Mouse (Mus musculus) forebrain, embryonic 16.5 days (tissue): ENCODE data around the gene S1pr3. TPM values are rescaled to one million over a fixed set of nuclear protein-coding genes. Genes with fewer than 3 reads are reported as not detected.

Source experiments
- ATAC-seq: fragments of 200-750 bp; cut with Nextera tagmentation; 2 replicates; pipeline ENCODE4 v1.8.0; 2017; ENCODE audit warnings: mild to moderate bottlenecking, moderate library complexity
- H3K27ac ChIP-seq: fragments of 300-500 bp; sonication (generic); 2 replicates; pipeline ENCODE4 v1.5.1; 2014; ENCODE audit warnings: low read length, control low read depth
- H3K27me3 ChIP-seq: fragments of 300-500 bp; sonication (generic); replicated peaks from 2 replicates; pipeline ENCODE4 v1.6.1; 2014; ENCODE audit warnings: low read length; ENCODE audit not compliant: control insufficient read depth, insufficient read depth
- H3K36me3 ChIP-seq: fragments of 300-500 bp; sonication (generic); 2 replicates; pipeline ENCODE4 v1.6.1; 2014; ENCODE audit not compliant: control insufficient read depth, insufficient read depth
- H3K4me1 ChIP-seq: fragments of 300-500 bp; sonication (generic); replicated peaks from 2 replicates; pipeline ENCODE4 v1.6.1; 2014; ENCODE audit warnings: low read length; ENCODE audit not compliant: control insufficient read depth, insufficient read depth
- H3K4me2 ChIP-seq: fragments of 300-500 bp; sonication (generic); 2 replicates; pipeline ENCODE4 v1.6.1; 2014; ENCODE audit warnings: mild to moderate bottlenecking, low read length, control low read depth
- H3K4me3 ChIP-seq: fragments of 300-500 bp; sonication (generic); replicated peaks from 2 replicates; pipeline ENCODE4 v1.5.1; 2014; ENCODE audit warnings: mild to moderate bottlenecking, low read length, control low read depth
- H3K9ac ChIP-seq: fragments of 300-500 bp; sonication (generic); replicated peaks from 2 replicates; pipeline ENCODE4 v1.6.1; 2014; ENCODE audit warnings: low read depth, low read length, control low read depth
- H3K9me3 ChIP-seq: fragments of 300-500 bp; sonication (generic); 2 replicates; pipeline ENCODE4 v1.6.1; 2016; ENCODE audit warnings: low read length; ENCODE audit not compliant: control insufficient read depth
- WGBS: fragments of 180-500 bp; shearing (Covaris S2); extraction: QIAGEN DNeasy Blood & Tissue Kit; methylation state at CpG from one replicate; pipeline ENCODE4 v1.1.7; 2014; 5-methylcytosine and 5-hydroxymethylcytosine counted together
- polyA plus RNA-seq: library from polyadenylated mRNA; unstranded; fragments of >200 nt; fragmentation: Nextera tagmentation; extraction: Ambion mirVana; gene quantifications from 2 replicates; pipeline ENCODE4 v1.2.1, GENCODE M21; 2015

S1pr3 gene
- polyA plus RNA-seq, 1 experiment from 2014 or later = 11.2 TPM

GRCm38 (mm10) chr13:51400186-51400719 lies 8.2 kb upstream of the S1pr3 start:
- ATAC-seq = peak; percentile 62
- Histone ChIP-seq H3K4me1 (peaks cover 8% of the 10 kb centered on the region), H3K9me3 (no peaks in the 10 kb centered on the region), H3K27me3 (no peaks in the 10 kb centered on the region), H3K36me3 (no peaks in the 10 kb centered on the region), H3K27ac (no peak overlapping the region), H3K9ac (peak overlapping the region; percentile 12), H3K4me2 (peak overlapping the region; percentile 55), H3K4me3 (peak overlapping the region; percentile 41)
- 39% methylated on average over 14 of the region's 14 CpGs for WGBS

- H3K4me2 ChIP-seq = peak overlapping the region; percentile 55
- no peaks in the 10 kb centered on the region for H3K36me3 ChIP-seq
- peak; percentile 66 for ATAC-seq
- H3K9ac ChIP-seq = peak overlapping the region; percentile 32
- no peaks in the 10 kb centered on the region for H3K27me3 ChIP-seq
- H3K27ac ChIP-seq = no peak overlapping the region
- H3K4me1 ChIP-seq = peaks cover 8% of the 10 kb centered on the region
- H3K9me3 ChIP-seq = no peaks in the 10 kb centered on the region
- peak overlapping the region; percentile 41 for H3K4me3 ChIP-seq
- 20% methylated on average over 20 of the region's 20 CpGs for whole genome bisulfite sequencing
Measured at GRCm38 (mm10) chr13:51400736-51401501, 7.5 kb upstream of the S1pr3 start.

GRCm38 (mm10) chr13:51404566-51404965 lies 3.9 kb upstream of the S1pr3 start:
- H3K4me1 ChIP-seq = peaks cover 26% of the 10 kb centered on the region
- no peak for ATAC-seq
- no peak overlapping the region for H3K4me2 ChIP-seq
- no peak overlapping the region for H3K4me3 ChIP-seq
- H3K27ac ChIP-seq = no peak overlapping the region
- 93% methylated on average over 4 of the region's 4 CpGs for WGBS
- H3K9ac ChIP-seq = no peak overlapping the region
- no peaks in the 10 kb centered on the region for H3K36me3 ChIP-seq
- H3K27me3 ChIP-seq = 0 out of 2 replicates have a peak, but pooled peaks cover 3% of the 10 kb centered on the region
- H3K9me3 ChIP-seq = no peaks in the 10 kb centered on the region

- 0 out of 2 replicates have a peak, but pooled peaks cover 4% of the 10 kb centered on the region for H3K27me3 ChIP-seq
- no peaks in the 10 kb centered on the region for H3K36me3 ChIP-seq
- no peak for ATAC-seq
- 96% methylated on average over 13 of the region's 13 CpGs for WGBS
- no peak overlapping the region for H3K27ac ChIP-seq
- no peaks in the 10 kb centered on the region for H3K9me3 ChIP-seq
- no peak overlapping the region for H3K9ac ChIP-seq
- H3K4me3 ChIP-seq = no peak overlapping the region
- H3K4me2 ChIP-seq = no peak overlapping the region
- H3K4me1 ChIP-seq = peaks cover 25% of the 10 kb centered on the region
Measured at GRCm38 (mm10) chr13:51405731-51406320, 2.6 kb upstream of the S1pr3 start.

- no peaks in the 10 kb centered on the region for H3K9me3 ChIP-seq
- H3K4me2 ChIP-seq = 0 out of 2 replicates have a peak overlapping the region, but pooled peaks have one; percentile 62
- H3K4me3 ChIP-seq = no peak overlapping the region
- WGBS = 29% methylated on average over 13 of the region's 13 CpGs
- H3K36me3 ChIP-seq = no peaks in the 10 kb centered on the region
- H3K4me1 ChIP-seq = peaks cover 19% of the 10 kb centered on the region
- H3K27ac ChIP-seq = no peak overlapping the region
- 0 out of 2 replicates have a peak, but pooled peaks cover 4% of the 10 kb centered on the region for H3K27me3 ChIP-seq
- H3K9ac ChIP-seq = no peak overlapping the region
- ATAC-seq = no peak
Measured at GRCm38 (mm10) chr13:51407541-51408217, 760 bp upstream of the S1pr3 start.

DNA sequence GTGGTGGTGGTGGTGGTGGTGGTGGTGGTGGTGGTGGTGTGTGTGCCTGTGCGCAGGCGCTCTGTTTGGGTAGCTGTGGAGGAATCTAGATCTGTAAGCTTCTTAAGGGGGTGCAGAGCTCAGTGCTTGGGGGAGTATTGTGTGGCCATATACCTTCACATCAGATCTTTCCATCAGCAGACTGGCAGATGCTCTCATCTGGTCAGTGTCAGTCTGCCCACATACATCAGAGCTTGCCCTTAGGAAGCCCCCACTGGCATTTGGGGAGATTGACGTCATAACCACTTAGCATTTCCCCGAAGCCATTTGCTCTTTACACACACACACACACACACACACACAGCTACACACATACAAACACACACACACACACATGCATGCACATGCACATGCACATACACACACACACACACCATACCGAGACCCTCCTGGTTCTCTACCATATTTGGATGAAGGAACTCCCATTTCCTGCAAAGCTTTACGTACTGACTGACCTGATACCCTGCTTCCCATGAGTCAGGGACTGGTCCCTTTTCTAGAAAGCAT lies 1.6 kb downstream of the S1pr3 start:
- ATAC-seq = no peak
- Histone ChIP-seq H3K4me3 (no peak overlapping the region), H3K27ac (no peak overlapping the region), H3K9me3 (no peaks in the 10 kb centered on the region), H3K4me1 (peaks cover 19% of the 10 kb centered on the region), H3K27me3 (0 out of 2 replicates have a peak, but pooled peaks cover 4% of the 10 kb centered on the region), H3K4me2 (no peak overlapping the region), H3K36me3 (no peaks in the 10 kb centered on the region), H3K9ac (no peak overlapping the region)
- 91% methylated on average over 6 of the region's 6 CpGs for WGBS

DNA sequence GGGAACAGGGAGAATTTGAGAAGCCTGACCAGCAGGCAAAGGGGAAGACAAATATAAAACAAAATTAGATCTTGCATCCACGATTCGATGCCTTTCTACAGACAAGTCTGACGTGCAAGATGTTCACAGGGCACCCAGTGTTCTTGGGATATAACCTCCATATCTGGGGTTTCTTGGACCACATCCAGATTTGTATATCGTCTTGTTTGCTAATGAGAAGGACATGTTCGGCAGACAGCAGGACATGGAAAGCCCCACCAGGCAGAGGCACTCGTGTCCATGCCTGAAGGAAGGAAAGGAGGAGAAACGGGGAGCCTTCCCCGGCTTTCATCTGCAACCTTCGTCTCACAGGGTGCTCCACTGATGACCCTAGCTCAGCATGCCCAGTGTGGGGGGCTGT lies 2.8 kb downstream of the S1pr3 start:
- no peak overlapping the region for H3K4me2 ChIP-seq
- no peak for ATAC-seq
- no peak overlapping the region for H3K4me3 ChIP-seq
- H3K27ac ChIP-seq = no peak overlapping the region
- H3K36me3 ChIP-seq = no peaks in the 10 kb centered on the region
- peaks cover 19% of the 10 kb centered on the region for H3K4me1 ChIP-seq
- 0 out of 2 replicates have a peak, but pooled peaks cover 4% of the 10 kb centered on the region for H3K27me3 ChIP-seq
- WGBS = 72% methylated on average over 9 of the region's 9 CpGs
- no peak overlapping the region for H3K9ac ChIP-seq
- H3K9me3 ChIP-seq = no peaks in the 10 kb centered on the region

GRCm38 (mm10) chr13:51411696-51412430 lies 3.4 kb downstream of the S1pr3 start:
- Histone ChIP-seq H3K9ac (no peak overlapping the region), H3K36me3 (no peaks in the 10 kb centered on the region), H3K27ac (no peak overlapping the region), H3K9me3 (no peaks in the 10 kb centered on the region), H3K4me1 (peaks cover 19% of the 10 kb centered on the region), H3K4me2 (no peak overlapping the region), H3K27me3 (0 out of 2 replicates have a peak, but pooled peaks cover 4% of the 10 kb centered on the region), H3K4me3 (no peak overlapping the region)
- 58% methylated on average over 12 of the region's 12 CpGs for WGBS
- ATAC-seq = no peak
